Mouse (Mus musculus): Measurements from ENCODE around the gene Lhfpl3. TPM values are rescaled to one million over a fixed set of nuclear protein-coding genes. Genes with fewer than 3 reads are reported as not detected.

Lhfpl3 gene
- polyA plus RNA-seq, 1 experiment from 2014 or later = 0.05 TPM

GRCm38 (mm10) chr5:23196879-23197278, 451.0 kb downstream of the Lhfpl3 start:
- Histone ChIP-seq H3K4me2 (replicated peaks; ENCODE audit: low read depth) (no peak overlapping the region), H3K27me3 (replicated peaks; ENCODE audit: control insufficient read depth, insufficient read depth, low read length) (no peaks in the 10 kb centered on the region), H3K27ac (ENCODE audit: low read depth, low read length) (no peak overlapping the region), H3K4me3 (ENCODE audit: low read depth, low read length) (no peak overlapping the region), H3K9ac (ENCODE audit: low read depth, low read length) (no peak overlapping the region), H3K36me3 (ENCODE audit: control insufficient read depth, insufficient read depth) (no peaks in the 10 kb centered on the region), H3K9me3 (ENCODE audit: control insufficient read depth) (no peaks in the 10 kb centered on the region), H3K4me1 (replicated peaks; ENCODE audit: control insufficient read depth, insufficient read depth, low read length) (no peaks in the 10 kb centered on the region)
- no peak for ATAC-seq
- no peak for TF ChIP-seq CTCF (IDR thresholded peaks at IDR 0.05; ENCODE audit: low read depth)
- WGBS = 78% methylated on average over 4 of the region's 4 CpGs

- Histone ChIP-seq H3K4me2 (replicated peaks; ENCODE audit: low read depth) (no peak overlapping the region), H3K4me3 (ENCODE audit: low read depth, low read length) (no peak overlapping the region), H3K36me3 (ENCODE audit: control insufficient read depth, insufficient read depth) (no peaks in the 10 kb centered on the region), H3K9ac (ENCODE audit: low read depth, low read length) (no peak overlapping the region), H3K27me3 (replicated peaks; ENCODE audit: control insufficient read depth, insufficient read depth, low read length) (no peaks in the 10 kb centered on the region), H3K4me1 (replicated peaks; ENCODE audit: control insufficient read depth, insufficient read depth, low read length) (no peaks in the 10 kb centered on the region), H3K27ac (ENCODE audit: low read depth, low read length) (no peak overlapping the region), H3K9me3 (ENCODE audit: control insufficient read depth) (no peaks in the 10 kb centered on the region)
- 75% methylated on average over 5 of the region's 5 CpGs for WGBS
- no peak for TF ChIP-seq CTCF (IDR thresholded peaks at IDR 0.05; ENCODE audit: low read depth)
- ATAC-seq = no peak
Measured at GRCm38 (mm10) chr5:23213086-23213485, 467.2 kb downstream of the Lhfpl3 start.

DNA sequence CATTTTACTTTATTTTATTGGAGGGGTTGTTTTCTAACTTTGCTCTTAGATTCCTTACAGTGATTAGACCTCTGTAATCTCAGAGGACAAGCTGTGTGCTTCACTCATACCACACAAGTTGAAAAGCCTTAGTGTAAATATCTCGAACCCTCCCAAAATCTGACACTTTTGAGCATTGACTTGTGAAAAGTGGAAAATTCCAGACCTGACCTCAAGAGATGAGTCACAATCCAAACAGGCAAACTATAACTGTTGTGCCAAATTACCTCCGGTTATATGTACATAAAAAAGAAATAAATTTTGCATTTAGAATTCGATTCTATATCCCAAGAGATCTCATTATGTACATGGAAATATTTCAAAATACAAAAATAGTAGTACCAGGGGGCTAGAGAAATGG, 468.8 kb downstream of the Lhfpl3 start:
- WGBS = 85% methylated on average over 3 of the region's 3 CpGs
- TF ChIP-seq CTCF (IDR thresholded peaks at IDR 0.05; ENCODE audit: low read depth) = no peak
- no peak overlapping the region for H3K27ac ChIP-seq (ENCODE audit: low read depth, low read length)
- no peak overlapping the region for H3K9ac ChIP-seq (ENCODE audit: low read depth, low read length)
- no peak for ATAC-seq
- H3K36me3 ChIP-seq (ENCODE audit: control insufficient read depth, insufficient read depth) = no peaks in the 10 kb centered on the region
- H3K9me3 ChIP-seq (ENCODE audit: control insufficient read depth) = no peaks in the 10 kb centered on the region
- H3K4me3 ChIP-seq (ENCODE audit: low read depth, low read length) = no peak overlapping the region
- H3K4me1 ChIP-seq (replicated peaks; ENCODE audit: control insufficient read depth, insufficient read depth, low read length) = no peaks in the 10 kb centered on the region
- no peaks in the 10 kb centered on the region for H3K27me3 ChIP-seq (replicated peaks; ENCODE audit: control insufficient read depth, insufficient read depth, low read length)
- H3K4me2 ChIP-seq (replicated peaks; ENCODE audit: low read depth) = no peak overlapping the region

DNA sequence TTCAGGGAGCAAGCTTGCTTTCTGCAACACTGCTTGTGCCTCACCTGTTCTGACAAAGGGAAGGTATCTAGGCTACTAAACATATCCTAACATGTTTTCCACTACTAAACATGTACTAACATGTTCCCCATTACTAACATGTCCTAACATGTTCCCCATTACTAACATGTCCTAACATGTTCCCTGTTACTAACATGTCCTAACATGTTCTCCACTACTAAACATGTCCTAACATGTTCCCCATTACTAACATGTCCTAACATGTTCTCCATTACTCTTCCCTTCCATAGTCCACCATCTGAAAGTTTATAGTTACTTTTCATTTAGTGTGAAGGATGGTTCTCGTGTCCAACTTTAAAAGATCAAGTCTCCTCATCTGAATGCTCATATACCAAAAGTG, 473.8 kb downstream of the Lhfpl3 start:
- no peaks in the 10 kb centered on the region for H3K4me1 ChIP-seq (replicated peaks; ENCODE audit: control insufficient read depth, insufficient read depth, low read length)
- ATAC-seq = no peak
- no peaks in the 10 kb centered on the region for H3K27me3 ChIP-seq (replicated peaks; ENCODE audit: control insufficient read depth, insufficient read depth, low read length)
- no peak overlapping the region for H3K27ac ChIP-seq (ENCODE audit: low read depth, low read length)
- H3K4me3 ChIP-seq (ENCODE audit: low read depth, low read length) = no peak overlapping the region
- no peaks in the 10 kb centered on the region for H3K9me3 ChIP-seq (ENCODE audit: control insufficient read depth)
- H3K4me2 ChIP-seq (replicated peaks; ENCODE audit: low read depth) = no peak overlapping the region
- H3K9ac ChIP-seq (ENCODE audit: low read depth, low read length) = no peak overlapping the region
- TF ChIP-seq CTCF (IDR thresholded peaks at IDR 0.05; ENCODE audit: low read depth) = no peak
- no peaks in the 10 kb centered on the region for H3K36me3 ChIP-seq (ENCODE audit: control insufficient read depth, insufficient read depth)
- 92% methylated on average over 1 of the region's 1 CpGs for WGBS

DNA sequence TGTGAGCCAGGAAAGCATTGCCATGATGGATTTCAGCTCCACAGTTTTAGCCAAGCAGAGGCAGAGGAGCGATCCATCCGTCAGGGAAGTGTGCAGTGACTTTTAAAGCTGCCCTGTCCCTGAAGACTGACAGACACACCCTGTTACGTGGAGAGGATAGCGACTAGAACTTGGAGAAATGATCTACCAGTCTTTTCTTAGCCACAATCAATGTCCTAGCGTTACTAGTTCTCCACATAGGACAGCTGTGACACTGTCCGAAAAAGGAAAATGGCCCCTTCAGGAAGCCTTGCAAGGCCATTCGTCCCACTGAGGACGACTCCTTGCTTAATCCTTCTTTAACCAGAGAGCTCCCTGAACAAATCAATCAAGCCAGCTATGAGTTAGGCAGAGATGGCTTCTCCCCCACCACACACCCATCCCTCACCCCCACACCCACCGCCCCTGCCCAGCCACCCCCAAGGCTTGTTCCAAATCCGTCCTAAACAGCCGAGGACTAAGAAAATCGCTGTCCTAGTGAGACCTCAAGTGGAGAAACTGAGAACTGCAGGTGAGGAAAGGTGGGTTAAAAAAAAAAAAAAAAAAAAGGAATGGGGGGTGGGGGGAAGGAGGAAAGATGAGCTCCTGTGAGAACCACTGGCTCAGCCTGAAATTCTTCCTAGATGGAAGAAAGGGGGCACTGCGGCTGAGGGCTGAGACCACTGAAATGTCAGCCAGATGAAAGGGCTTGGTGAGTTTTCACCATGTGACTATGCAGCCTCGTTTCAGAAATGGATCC, 479.1 kb downstream of the Lhfpl3 start:
- H3K36me3 ChIP-seq (ENCODE audit: control insufficient read depth, insufficient read depth) = no peaks in the 10 kb centered on the region
- H3K9ac ChIP-seq (ENCODE audit: low read depth, low read length) = no peak overlapping the region
- H3K4me2 ChIP-seq (replicated peaks; ENCODE audit: low read depth) = peak overlapping the region; percentile 64
- H3K4me3 ChIP-seq (ENCODE audit: low read depth, low read length) = peak overlapping the region; percentile 28
- 20% methylated on average over 14 of the region's 14 CpGs for WGBS
- no peak overlapping the region for H3K27ac ChIP-seq (ENCODE audit: low read depth, low read length)
- no peaks in the 10 kb centered on the region for H3K4me1 ChIP-seq (replicated peaks; ENCODE audit: control insufficient read depth, insufficient read depth, low read length)
- TF ChIP-seq CTCF (IDR thresholded peaks at IDR 0.05; ENCODE audit: low read depth) = peak; percentile 71
- no peak; the same call in 1 of the 2 replicates for ATAC-seq
- no peaks in the 10 kb centered on the region for H3K9me3 ChIP-seq (ENCODE audit: control insufficient read depth)
- H3K27me3 ChIP-seq (replicated peaks; ENCODE audit: control insufficient read depth, insufficient read depth, low read length) = no peaks in the 10 kb centered on the region

DNA sequence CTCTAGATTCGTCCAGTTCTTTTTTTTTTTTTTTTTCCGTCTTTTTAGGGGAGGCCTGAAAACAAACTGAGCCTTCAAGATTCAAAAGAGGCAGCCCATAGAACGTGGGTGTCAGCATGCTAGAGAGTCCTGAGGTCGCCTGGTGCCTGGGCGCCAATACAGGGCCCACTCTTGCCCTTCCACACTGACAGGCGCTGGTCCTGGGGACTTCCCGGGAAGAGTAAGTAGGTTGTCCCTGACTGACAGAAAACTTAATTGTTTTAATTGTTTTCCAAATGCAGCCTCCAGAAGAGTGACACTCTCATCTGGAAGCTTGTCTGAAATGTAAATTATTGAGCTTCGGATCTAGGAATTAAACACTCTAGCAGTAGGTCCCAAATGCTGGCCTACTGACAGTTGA, 479.8 kb downstream of the Lhfpl3 start:
- H3K9ac ChIP-seq (ENCODE audit: low read depth, low read length) = no peak overlapping the region
- no peak for TF ChIP-seq CTCF (IDR thresholded peaks at IDR 0.05; ENCODE audit: low read depth)
- no peak overlapping the region for H3K27ac ChIP-seq (ENCODE audit: low read depth, low read length)
- no peak overlapping the region for H3K4me2 ChIP-seq (replicated peaks; ENCODE audit: low read depth)
- WGBS = 43% methylated on average over 8 of the region's 8 CpGs
- H3K9me3 ChIP-seq (ENCODE audit: control insufficient read depth) = no peaks in the 10 kb centered on the region
- H3K36me3 ChIP-seq (ENCODE audit: control insufficient read depth, insufficient read depth) = no peaks in the 10 kb centered on the region
- no peak for ATAC-seq
- H3K4me1 ChIP-seq (replicated peaks; ENCODE audit: control insufficient read depth, insufficient read depth, low read length) = no peaks in the 10 kb centered on the region
- H3K4me3 ChIP-seq (ENCODE audit: low read depth, low read length) = no peak overlapping the region
- H3K27me3 ChIP-seq (replicated peaks; ENCODE audit: control insufficient read depth, insufficient read depth, low read length) = no peaks in the 10 kb centered on the region
